Mouse (Mus musculus) C2C12 (cell line): ENCODE results near the gene Dera.

Experiments used
- CEBPB ChIP-seq: IDR thresholded peaks from one replicate; pipeline ENCODE4 v1.6.1; 2011; ENCODE audit warnings: low read depth, mild to moderate bottlenecking, control low read depth, moderate library complexity
- CTCF ChIP-seq: IDR thresholded peaks from one replicate; pipeline ENCODE4 v1.5.1; 2011; ENCODE audit not compliant: control insufficient read depth, insufficient read depth, insufficient read length
- FOSL1 ChIP-seq: IDR thresholded peaks from one replicate; pipeline ENCODE4 v1.8.0; 2011; ENCODE audit warnings: mild to moderate bottlenecking, low read length; ENCODE audit not compliant: poor library complexity, insufficient read depth, severe bottlenecking
- MAX ChIP-seq: IDR thresholded peaks from one replicate; pipeline ENCODE4 v1.6.1; 2011; ENCODE audit warnings: mild to moderate bottlenecking, control low read depth

- no peak for TF ChIP-seq CEBPB
- TF ChIP-seq CTCF = peak; percentile 71
- no peak for TF ChIP-seq FOSL1
- no peak for TF ChIP-seq MAX
Measured at GRCm38 (mm10) chr6:137872055-137872735, 117.8 kb downstream of the Dera start.
